Mouse (Mus musculus) myocyte (in vitro differentiated cells): ENCODE measurements around the gene Sbpl.

Experiments used
- E2F4 ChIP-seq: IDR thresholded peaks from one replicate; pipeline ENCODE4 v1.6.1; 2011; ENCODE audit warnings: mild to moderate bottlenecking, control low read depth, moderate library complexity; ENCODE audit not compliant: insufficient read depth
- MAX ChIP-seq: IDR thresholded peaks from one replicate; pipeline ENCODE4 v1.6.1; 2011; ENCODE audit warnings: low read depth, mild to moderate bottlenecking, control low read depth
- MYOD1 ChIP-seq, 3 experiments: IDR thresholded peaks; one replicate each; pipeline ENCODE4 v1.6.1; 2011; ENCODE audit warnings: control low read depth in 2 of 3, low read depth in 2 of 3, mild to moderate bottlenecking in 2 of 3, moderate library complexity in 1 of 3; ENCODE audit not compliant: insufficient read length in 2 of 3, control insufficient read depth in 1 of 3
- MYOG ChIP-seq, 3 experiments: IDR thresholded peaks; one replicate each; pipeline ENCODE4 v1.6.1; 2011; ENCODE audit warnings: control low read depth in 2 of 3, low read depth in 2 of 3, mild to moderate bottlenecking in 2 of 3; ENCODE audit not compliant: insufficient read length in 2 of 3, control insufficient read depth in 1 of 3, insufficient read depth in 1 of 3
- POLR2A ChIP-seq: IDR thresholded peaks from one replicate; pipeline ENCODE4 v1.6.1; 2011; ENCODE audit warnings: low read depth, mild to moderate bottlenecking, control low read depth, moderate library complexity; ENCODE audit not compliant: insufficient read length
- POLR2AphosphoS2 ChIP-seq: IDR thresholded peaks from one replicate; pipeline ENCODE4 v1.6.1; 2011; ENCODE audit warnings: low read depth, control low read depth; ENCODE audit not compliant: insufficient read length
- SRF ChIP-seq: IDR thresholded peaks from one replicate; pipeline ENCODE4 v1.6.1; 2011; ENCODE audit warnings: low read depth; ENCODE audit not compliant: control insufficient read depth, insufficient read length
- TCF3 ChIP-seq: IDR thresholded peaks from one replicate; pipeline ENCODE4 v1.6.1; 2011; ENCODE audit warnings: low read depth, control low read depth; ENCODE audit not compliant: insufficient read length
- USF1 ChIP-seq: IDR thresholded peaks from one replicate; pipeline ENCODE4 v1.6.1; 2011; ENCODE audit warnings: low read depth, mild to moderate bottlenecking, control low read depth, moderate library complexity

- TF ChIP-seq POLR2AphosphoS2 (no peak), POLR2A (no peak), SRF (no peak), USF1 (no peak), MAX (no peak), TCF3 (no peak), E2F4 (no peak), MYOD1 (IDR thresholded peaks at IDR 0.05; ENCODE audit: control insufficient read depth in 1 of 3, insufficient read length in 2 of 3, low read depth in 2 of 3) (no peak), MYOG (IDR thresholded peaks at IDR 0.05; ENCODE audit: control insufficient read depth in 1 of 3, insufficient read depth in 1 of 3, insufficient read length in 2 of 3, low read depth in 2 of 3) (no peak)
These were observed 38.7 kb upstream of the Sbpl start for GRCm38 (mm10) chr17:23993559-23994428.
